Mouse (Mus musculus) hindbrain, embryonic 14.5 days (tissue): ENCODE results near the gene Esp4. TPM values are rescaled to one million over a fixed set of nuclear protein-coding genes. Genes with fewer than 3 reads are reported as not detected.
"Not testable (repeated sequence)": the region's sequence is repeated elsewhere in the genome, so short reads cannot be mapped to it uniquely, and the experiment has no call there.

Experiments used
- ATAC-seq: fragments of 200-750 bp; cut with Nextera tagmentation; 2 replicates; pipeline ENCODE4 v1.8.0; 2017; ENCODE audit warnings: moderate number of reproducible peaks, mild to moderate bottlenecking, moderate TSS enrichment, moderate library complexity; ENCODE audit not compliant: low FRiP score
- DNase-seq: peaks from one replicate; pipeline ENCODE4 v3.0.0-alpha.2; 2015; ENCODE audit warnings: low spot score
- H3K27ac ChIP-seq: fragments of 300-500 bp; sonication (generic); 2 replicates; pipeline ENCODE4 v1.5.1; 2014; ENCODE audit warnings: mild to moderate bottlenecking, moderate library complexity
- H3K27me3 ChIP-seq: fragments of 300-500 bp; sonication (generic); 2 replicates; pipeline ENCODE4 v1.6.1; 2014; ENCODE audit warnings: mild to moderate bottlenecking, low read length, mixed read lengths; ENCODE audit not compliant: control insufficient read depth, insufficient read depth
- H3K36me3 ChIP-seq: fragments of 300-500 bp; sonication (generic); replicated peaks from 2 replicates; pipeline ENCODE4 v1.6.1; 2014; ENCODE audit not compliant: control insufficient read depth, insufficient read depth
- H3K4me1 ChIP-seq: fragments of 300-500 bp; sonication (generic); replicated peaks from 2 replicates; pipeline ENCODE4 v1.6.1; 2014; ENCODE audit warnings: antibody characterized with exemption, low read length, mixed read lengths; ENCODE audit not compliant: control insufficient read depth, insufficient read depth
- H3K4me2 ChIP-seq: fragments of 300-500 bp; sonication (generic); replicated peaks from 2 replicates; pipeline ENCODE4 v1.6.1; 2014; ENCODE audit warnings: mild to moderate bottlenecking, moderate library complexity
- H3K4me3 ChIP-seq: fragments of 300-500 bp; sonication (generic); replicated peaks from 2 replicates; pipeline ENCODE4 v1.5.1; 2014; ENCODE audit warnings: mild to moderate bottlenecking, low read length
- H3K9ac ChIP-seq: fragments of 300-500 bp; sonication (generic); 2 replicates; pipeline ENCODE4 v1.6.1; 2014
- H3K9me3 ChIP-seq: fragments of 300-500 bp; sonication (generic); 2 replicates; pipeline ENCODE4 v1.6.1; 2016; ENCODE audit warnings: low read length; ENCODE audit not compliant: control insufficient read depth
- WGBS: fragments of 180-500 bp; shearing (Covaris S2); extraction: QIAGEN DNeasy Blood & Tissue Kit; methylation state at CpG from one replicate; pipeline ENCODE4 v1.1.7; 2014; 5-methylcytosine and 5-hydroxymethylcytosine counted together
- polyA plus RNA-seq: library from polyadenylated mRNA; unstranded; fragments of >200 nt; fragmentation: Nextera tagmentation; extraction: Ambion mirVana; gene quantifications from 2 replicates; pipeline ENCODE4 v1.2.1, GENCODE M21; 2014

The Esp4 gene
- not detected in 2 replicates for polyA plus RNA-seq

- DNase-seq, result no peak
- no peaks in the 10 kb centered on the region for H3K27me3 ChIP-seq
- H3K27ac ChIP-seq, result no peak within 1 kb of the TSS
- no peaks in the 10 kb centered on the region for H3K4me1 ChIP-seq
- no peak within 1 kb of the TSS for H3K4me3 ChIP-seq
- ATAC-seq, result no peak
- no peaks in the 10 kb centered on the region for H3K9me3 ChIP-seq
- H3K36me3 ChIP-seq, result no peaks in the 10 kb centered on the region
- no peak within 1 kb of the TSS for H3K9ac ChIP-seq
- no peak within 1 kb of the TSS for H3K4me2 ChIP-seq
These were observed at the start of gene Esp4 for GRCm38 (mm10) chr17:40598294-40598693. Gene Esp4 (plus strand): TSS chr17:40598594.

- Histone ChIP-seq H3K4me2 (no peak overlapping the region), H3K9me3 (no peaks in the 10 kb centered on the region), H3K27ac (no peak overlapping the region), H3K4me3 (no peak overlapping the region), H3K4me1 (no peaks in the 10 kb centered on the region), H3K36me3 (no peaks in the 10 kb centered on the region), H3K27me3 (no peaks in the 10 kb centered on the region), H3K9ac (no peak overlapping the region)
- WGBS, result 83% methylated on average over 1 of the region's 1 CpGs
- DNase-seq (no peak), ATAC-seq (no peak)
These were observed 44.9 kb upstream of the Esp4 start for GRCm38 (mm10) chr17:40553470-40553869.

DNA sequence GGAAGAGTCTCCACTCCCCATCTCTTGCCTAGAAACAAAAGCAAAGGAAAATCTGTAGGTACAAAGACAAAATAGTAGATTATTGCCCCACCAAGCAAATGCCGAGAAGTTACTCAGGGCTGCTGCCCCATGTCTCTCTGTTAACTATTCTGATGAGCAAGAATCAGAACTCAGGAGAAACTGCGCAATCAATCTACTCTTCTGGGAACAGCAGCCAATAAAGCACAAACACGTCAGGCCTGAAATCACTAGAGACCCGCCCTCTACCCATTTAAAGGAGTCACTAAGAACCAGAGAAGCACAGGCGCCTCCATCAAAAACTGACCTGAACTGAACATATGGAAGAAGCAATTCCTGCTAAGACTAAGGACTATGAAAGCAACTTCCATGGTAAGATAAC is 37.2 kb upstream of the Esp4 start, which contains the start of gene Esp6:
Gene Esp6 (plus strand): TSS at position 301 of the 400 bp plus-strand sequence.
- Histone ChIP-seq H3K9me3 (no peaks in the 10 kb centered on the region), H3K27me3 (no peaks in the 10 kb centered on the region), H3K36me3 (no peaks in the 10 kb centered on the region), H3K4me2 (no peak within 1 kb of the TSS), H3K4me3 (no peak within 1 kb of the TSS), H3K9ac (no peak within 1 kb of the TSS), H3K4me1 (no peaks in the 10 kb centered on the region), H3K27ac (no peak within 1 kb of the TSS)
- WGBS, result 87% methylated on average over 5 of the region's 5 CpGs
- DNase-seq, result no peak
- ATAC-seq, result no peak

GRCm38 (mm10) chr17:40583906-40584305 is 14.5 kb upstream of the Esp4 start:
- not testable (repeated sequence) for H3K4me1 ChIP-seq, H3K27ac ChIP-seq, DNase-seq, H3K9me3 ChIP-seq, H3K4me2 ChIP-seq, H3K36me3 ChIP-seq, ATAC-seq, H3K9ac ChIP-seq, H3K4me3 ChIP-seq, H3K27me3 ChIP-seq
- WGBS, result 39% methylated on average over 6 of the region's 6 CpGs

- DNase-seq (no peak), ATAC-seq (no peak)
- Histone ChIP-seq H3K4me3 (no peak overlapping the region), H3K4me1 (no peaks in the 10 kb centered on the region), H3K9ac (no peak overlapping the region), H3K9me3 (no peaks in the 10 kb centered on the region), H3K4me2 (no peak overlapping the region), H3K36me3 (no peaks in the 10 kb centered on the region), H3K27ac (no peak overlapping the region), H3K27me3 (no peaks in the 10 kb centered on the region)
These were observed 7.1 kb upstream of the Esp4 start for GRCm38 (mm10) chr17:40591297-40591696.

DNA sequence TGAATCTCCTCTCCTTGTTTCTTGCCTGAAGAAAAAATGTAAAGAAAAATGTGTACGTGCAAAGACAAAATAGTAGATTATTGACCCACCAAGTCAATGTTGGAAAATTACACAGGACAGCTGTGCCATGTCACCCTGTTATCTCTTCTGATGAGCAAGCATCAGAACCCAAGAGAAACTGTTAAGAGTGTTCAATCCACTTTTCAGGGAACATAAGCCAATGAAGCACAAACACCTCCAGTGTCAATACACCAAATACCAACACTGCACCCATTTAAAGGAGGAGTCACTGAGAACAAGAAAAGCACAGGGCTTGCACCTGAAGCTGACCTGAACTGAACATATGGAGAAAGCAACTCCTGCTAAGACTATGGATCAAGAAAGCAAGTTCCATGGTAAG is 33.4 kb downstream of the Esp4 start, which contains the start of gene Esp3:
Gene Esp3 (plus strand): TSS at position 301 of the 400 bp plus-strand sequence.
- not testable (repeated sequence) for H3K4me2 ChIP-seq, DNase-seq, H3K27ac ChIP-seq, H3K9ac ChIP-seq, H3K4me1 ChIP-seq, H3K27me3 ChIP-seq, H3K9me3 ChIP-seq, ATAC-seq, H3K4me3 ChIP-seq, H3K36me3 ChIP-seq
- 97% methylated on average over 1 of the region's 1 CpGs for WGBS

Other genes starting within 250 kb of the Esp4 start
- gene Esp8, start 78.6 kb upstream of the Esp4 start, polyA plus RNA-seq, result not detected in 2 replicates
- not detected in 2 replicates for gene Esp6, start 37.1 kb upstream of the Esp4 start, polyA plus RNA-seq
- not detected in 2 replicates for gene Esp3, start 33.5 kb downstream of the Esp4 start, polyA plus RNA-seq
- not detected in 2 replicates for gene Esp1, start 128.5 kb downstream of the Esp4 start, polyA plus RNA-seq
- gene Crisp2, start 208.4 kb downstream of the Esp4 start, polyA plus RNA-seq, result not detected in 2 replicates
- 0.13 and 0.41 TPM in 2 replicates for gene Rhag, start 212.5 kb downstream of the Esp4 start, polyA plus RNA-seq